Mouse (Mus musculus) c-Kit-positive CD71-negative TER-119-negative erythroid progenitor cells, embryonic 14.5 days (primary cell): ENCODE data around the gene Cd180.
A peak's percentile ranks its signal among the peaks of the same experiment; 100 is the strongest.
"Not testable (repeated sequence)": the region's sequence is repeated elsewhere in the genome, so short reads cannot be mapped to it uniquely, and the experiment has no call there.

ENCODE experiments used
- DNase-seq: peaks from one replicate; pipeline ENCODE4 v3.0.0-alpha.2; 2013; ENCODE audit warnings: low read depth

Gene Cd180

GRCm38 (mm10) chr13:102678482-102678881, 14.9 kb upstream of the Cd180 start:
- peak; percentile 79 for DNase-seq

- no peak for DNase-seq
Measured at GRCm38 (mm10) chr13:102684890-102685289, 8.5 kb upstream of the Cd180 start.

- no peak for DNase-seq
Measured at GRCm38 (mm10) chr13:102688121-102688520, 5.2 kb upstream of the Cd180 start.

- no peak for DNase-seq
Measured at GRCm38 (mm10) chr13:102689201-102690090, 3.9 kb upstream of the Cd180 start.

GRCm38 (mm10) chr13:102690184-102690583, 3.2 kb upstream of the Cd180 start:
- DNase-seq: no peak

GRCm38 (mm10) chr13:102691408-102692150, 1.8 kb upstream of the Cd180 start:
- DNase-seq: no peak

GRCm38 (mm10) chr13:102694154-102694553, 796 bp downstream of the Cd180 start:
- DNase-seq: no peak

- no peak for DNase-seq
Measured at GRCm38 (mm10) chr13:102695121-102695905, 2.0 kb downstream of the Cd180 start.

- no peak for DNase-seq
Measured at GRCm38 (mm10) chr13:102698335-102698734, 5.0 kb downstream of the Cd180 start.

GRCm38 (mm10) chr13:102698751-102699323, 5.5 kb downstream of the Cd180 start:
- no peak for DNase-seq

- DNase-seq: no peak
Measured at GRCm38 (mm10) chr13:102700176-102700575, 6.8 kb downstream of the Cd180 start.

GRCm38 (mm10) chr13:102700744-102701143, 7.4 kb downstream of the Cd180 start:
- no peak for DNase-seq

- no peak for DNase-seq
Measured at GRCm38 (mm10) chr13:102716973-102717372, 23.6 kb downstream of the Cd180 start.

GRCm38 (mm10) chr13:102725416-102725815, 32.1 kb downstream of the Cd180 start:
- no peak for DNase-seq

GRCm38 (mm10) chr13:102725906-102726305, 32.5 kb downstream of the Cd180 start:
- DNase-seq: no peak

- no peak for DNase-seq
Measured at GRCm38 (mm10) chr13:102726876-102727275, 33.5 kb downstream of the Cd180 start.

- DNase-seq: peak; percentile 25
Measured at GRCm38 (mm10) chr13:102728035-102728434, 34.7 kb downstream of the Cd180 start.

GRCm38 (mm10) chr13:102728951-102729350, 35.6 kb downstream of the Cd180 start:
- DNase-seq: not testable (repeated sequence)

GRCm38 (mm10) chr13:102733063-102733462, 39.7 kb downstream of the Cd180 start:
- no peak for DNase-seq

- DNase-seq: no peak
Measured at GRCm38 (mm10) chr13:102737811-102738210, 44.5 kb downstream of the Cd180 start.

GRCm38 (mm10) chr13:102739720-102740535, 46.6 kb downstream of the Cd180 start:
- DNase-seq: no peak
